Mouse (Mus musculus) embryonic facial prominence, embryonic 14.5 days (tissue): ENCODE data around the gene Tor4a. TPM values are rescaled to one million over a fixed set of nuclear protein-coding genes. Genes with fewer than 3 reads are reported as not detected.

ENCODE experiments used
- ATAC-seq: fragments of 200-750 bp; cut with Nextera tagmentation; 2 replicates; pipeline ENCODE4 v1.8.0; 2017; ENCODE audit warnings: low read depth, moderate number of reproducible peaks, moderate TSS enrichment
- DNase-seq: peaks from one replicate; pipeline ENCODE4 v3.0.0-alpha.2; 2015; ENCODE audit warnings: low spot score
- H3K27ac ChIP-seq: fragments of 300-500 bp; sonication (generic); replicated peaks from 2 replicates; pipeline ENCODE4 v1.5.1; 2014; ENCODE audit warnings: low read depth, mild to moderate bottlenecking, low read length, moderate library complexity
- H3K27me3 ChIP-seq: fragments of 300-500 bp; sonication (generic); replicated peaks from 2 replicates; pipeline ENCODE4 v1.6.1; 2014; ENCODE audit warnings: low read length; ENCODE audit not compliant: control insufficient read depth, insufficient read depth
- H3K36me3 ChIP-seq: fragments of 300-500 bp; sonication (generic); 2 replicates; pipeline ENCODE4 v1.6.1; 2014; ENCODE audit warnings: low read length, mixed read lengths; ENCODE audit not compliant: control insufficient read depth, insufficient read depth
- H3K4me1 ChIP-seq: fragments of 300-500 bp; sonication (generic); 2 replicates; pipeline ENCODE4 v1.6.1; 2014; ENCODE audit warnings: antibody characterized with exemption, low read length; ENCODE audit not compliant: control insufficient read depth, insufficient read depth
- H3K4me2 ChIP-seq: fragments of 300-500 bp; sonication (generic); 2 replicates; pipeline ENCODE4 v1.6.1; 2014; ENCODE audit warnings: low read depth, mild to moderate bottlenecking, low read length, moderate library complexity, mixed read lengths
- H3K4me3 ChIP-seq: fragments of 300-500 bp; sonication (generic); 2 replicates; pipeline ENCODE4 v1.5.1; 2014; ENCODE audit warnings: low read depth, mild to moderate bottlenecking, low read length
- H3K9ac ChIP-seq: fragments of 300-500 bp; sonication (generic); 2 replicates; pipeline ENCODE4 v1.6.1; 2014; ENCODE audit warnings: low read depth, mild to moderate bottlenecking, low read length, moderate library complexity, mixed read lengths
- H3K9me3 ChIP-seq: fragments of 300-500 bp; sonication (generic); 2 replicates; pipeline ENCODE4 v1.6.1; 2016; ENCODE audit warnings: low read length; ENCODE audit not compliant: control insufficient read depth
- WGBS: fragments of 180-500 bp; shearing (Covaris S2); extraction: QIAGEN DNeasy Blood & Tissue Kit; methylation state at CpG from one replicate; pipeline ENCODE4 v1.1.7; 2014; 5-methylcytosine and 5-hydroxymethylcytosine counted together
- polyA plus RNA-seq: library from polyadenylated mRNA; unstranded; fragments of >200 nt; fragmentation: Nextera tagmentation; extraction: Ambion mirVana; gene quantifications from 2 replicates; pipeline ENCODE4 v1.2.1, GENCODE M21; 2014

The Tor4a gene
- polyA plus RNA-seq, result 7.5 and 7.8 TPM in 2 replicates

- H3K27ac ChIP-seq, result peak within 1 kb of the TSS; percentile 13; the same call in 1 of the 2 replicates
- H3K27me3 ChIP-seq, result peaks cover 28% of the 10 kb centered on the region
- H3K36me3 ChIP-seq, result peaks cover 34% of the 10 kb centered on the region
- 9% methylated on average over 7 of the region's 8 CpGs for WGBS
- H3K9ac ChIP-seq, result peak within 1 kb of the TSS; percentile 46
- peak within 1 kb of the TSS; percentile 28 for H3K4me3 ChIP-seq
- H3K4me1 ChIP-seq, result no peaks in the 10 kb centered on the region; the same call in 1 of the 2 replicates
- ATAC-seq (peak; percentile 74), DNase-seq (peak; percentile 89)
- peak within 1 kb of the TSS; percentile 51 for H3K4me2 ChIP-seq
- H3K9me3 ChIP-seq, result no peaks in the 10 kb centered on the region
These were observed at the start of gene Tor4a for GRCm38 (mm10) chr2:25196172-25196954. Tor4a (minus strand) TSS chr2:25196886.

DNA sequence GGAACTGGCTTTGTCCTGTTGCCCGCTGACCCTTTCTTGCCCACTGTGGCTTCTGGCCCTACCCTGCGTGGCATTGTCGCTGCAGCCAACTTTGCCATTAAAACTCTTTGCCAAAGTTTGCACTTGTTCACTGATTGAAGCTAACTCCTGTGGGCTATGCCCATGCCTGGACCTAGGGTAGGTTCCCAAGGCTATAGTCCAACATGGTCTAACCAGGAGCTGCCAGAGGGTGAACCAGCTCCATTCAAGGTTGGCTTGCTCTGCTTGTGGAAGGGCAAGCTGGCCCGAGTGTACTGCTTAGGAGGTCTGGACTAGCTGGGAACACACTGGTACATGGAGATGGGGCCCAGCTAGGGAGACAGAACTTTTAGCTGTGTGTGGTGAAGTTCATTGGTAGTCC is 47.5 kb upstream of the Tor4a start:
- no peak for ATAC-seq
- Histone ChIP-seq H3K4me3 (no peak overlapping the region), H3K4me2 (no peak overlapping the region), H3K4me1 (peaks cover 15% of the 10 kb centered on the region), H3K9ac (no peak overlapping the region), H3K27ac (no peak overlapping the region), H3K9me3 (no peaks in the 10 kb centered on the region), H3K36me3 (peaks cover 22% of the 10 kb centered on the region), H3K27me3 (peaks cover 13% of the 10 kb centered on the region)
- DNase-seq, result no peak
- WGBS, result 92% methylated on average over 4 of the region's 4 CpGs

DNA sequence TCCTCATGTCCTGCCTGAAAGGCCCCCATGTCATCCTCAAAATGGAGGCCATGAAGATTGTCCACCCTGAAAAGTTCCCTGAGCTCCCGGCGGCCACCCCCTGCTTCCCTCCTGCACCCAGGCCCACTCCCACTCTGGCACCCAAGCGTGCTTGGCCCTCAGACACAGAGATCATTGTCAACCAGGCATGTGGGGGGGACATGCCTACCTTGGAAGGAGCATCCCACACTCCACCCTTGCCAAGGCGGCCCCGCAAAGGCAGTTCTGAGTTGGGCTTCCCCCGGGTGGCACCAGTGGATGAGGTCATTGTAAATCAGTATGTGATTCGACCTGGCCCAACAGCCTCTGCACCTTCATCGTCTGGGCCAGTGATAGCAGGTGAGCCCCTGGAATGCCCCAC is 46.7 kb upstream of the Tor4a start:
- ATAC-seq (no peak), DNase-seq (no peak)
- WGBS, result 73% methylated on average over 7 of the region's 8 CpGs
- peaks cover 14% of the 10 kb centered on the region; the same call in 1 of the 2 replicates for H3K36me3 ChIP-seq
- no peaks in the 10 kb centered on the region for H3K9me3 ChIP-seq
- peaks cover 15% of the 10 kb centered on the region for H3K4me1 ChIP-seq
- peaks cover 13% of the 10 kb centered on the region for H3K27me3 ChIP-seq
- no peak overlapping the region for H3K4me3 ChIP-seq
- H3K9ac ChIP-seq, result no peak overlapping the region
- H3K4me2 ChIP-seq, result peak overlapping the region; percentile 96; the same call in 1 of the 2 replicates
- no peak overlapping the region for H3K27ac ChIP-seq

DNA sequence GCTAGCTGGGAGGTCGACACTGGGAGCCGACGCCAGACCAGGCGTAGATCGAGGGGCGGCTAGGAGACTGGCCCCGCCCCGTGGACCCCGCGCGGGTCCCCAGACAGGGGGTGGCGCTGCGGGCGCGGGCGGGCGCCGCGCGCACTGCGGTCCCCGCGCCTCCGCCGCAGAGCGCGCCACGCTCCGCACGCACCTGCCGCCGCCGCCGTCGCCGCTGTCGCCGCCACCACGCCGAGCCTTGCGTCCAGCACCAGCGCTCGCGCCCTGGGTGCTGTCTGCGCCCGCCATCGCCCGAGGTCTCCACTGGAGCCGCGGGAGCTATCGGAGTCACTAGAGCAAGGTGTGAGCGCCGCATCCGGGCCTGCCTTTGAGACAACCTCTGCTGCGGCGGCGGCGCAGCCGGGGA is 45.4 kb upstream of the Tor4a start, which contains the start of the genes Rnf208 and Cysrt1:
Gene Rnf208 (plus strand): TSS at position 155 of the 406 bp plus-strand sequence.
Gene Cysrt1 (minus strand): TSS at position 352 of the 406 bp plus-strand sequence.
- ATAC-seq (peak; percentile 24; the same call in 1 of the 2 replicates), DNase-seq (no peak)
- H3K4me1 ChIP-seq, result peaks cover 15% of the 10 kb centered on the region
- peak within 1 kb of the TSS; percentile 96 for H3K4me2 ChIP-seq
- H3K36me3 ChIP-seq, result peaks cover 5% of the 10 kb centered on the region; the same call in 1 of the 2 replicates
- H3K27me3 ChIP-seq, result peaks cover 13% of the 10 kb centered on the region
- H3K4me3 ChIP-seq, result peak within 1 kb of the TSS; percentile 59
- H3K9me3 ChIP-seq, result no peaks in the 10 kb centered on the region
- peak within 1 kb of the TSS; percentile 65 for H3K9ac ChIP-seq
- 0 out of 2 replicates have a peak within 1 kb of the TSS, but pooled peaks have one; percentile 25 for H3K27ac ChIP-seq
- WGBS, result 0% methylated on average over 1 of the region's 59 CpGs

DNA sequence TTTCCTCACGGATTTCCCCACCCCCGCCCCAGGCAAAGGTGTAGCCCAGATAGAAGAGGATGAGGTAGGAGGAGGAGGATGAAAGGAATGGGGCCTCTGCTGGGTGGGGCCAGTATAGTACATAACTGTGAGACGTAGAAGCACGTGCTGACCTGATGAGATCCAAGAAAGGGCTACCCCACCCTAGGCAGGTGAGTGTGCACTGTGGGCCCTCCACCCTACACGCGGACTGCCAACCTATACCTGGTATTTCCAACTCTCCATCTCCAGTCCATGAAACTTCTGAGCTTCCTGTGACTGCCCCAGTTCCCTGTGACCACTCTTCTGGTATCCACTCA is 44.7 kb upstream of the Tor4a start:
- Histone ChIP-seq H3K4me3 (peak overlapping the region; percentile 59), H3K4me1 (peaks cover 15% of the 10 kb centered on the region), H3K36me3 (peaks cover 4% of the 10 kb centered on the region; the same call in 1 of the 2 replicates), H3K27ac (no peak overlapping the region), H3K4me2 (peak overlapping the region; percentile 96), H3K9me3 (no peaks in the 10 kb centered on the region), H3K27me3 (peaks cover 13% of the 10 kb centered on the region), H3K9ac (no peak overlapping the region)
- ATAC-seq, result no peak
- WGBS, result 13% methylated on average over 6 of the region's 6 CpGs
- no peak for DNase-seq

- Histone ChIP-seq H3K9ac (peak overlapping the region; percentile 34; the same call in 1 of the 2 replicates), H3K4me1 (peaks cover 15% of the 10 kb centered on the region), H3K36me3 (no peaks in the 10 kb centered on the region), H3K27me3 (peaks cover 13% of the 10 kb centered on the region), H3K4me2 (peak overlapping the region; percentile 96), H3K4me3 (peak overlapping the region; percentile 59), H3K27ac (peak overlapping the region; percentile 42), H3K9me3 (no peaks in the 10 kb centered on the region)
- ATAC-seq, result peak; percentile 90
- WGBS, result 1% methylated on average over 23 of the region's 29 CpGs
- DNase-seq, result peak; percentile 94
These were observed 44.2 kb upstream of the Tor4a start for GRCm38 (mm10) chr2:25240723-25241437.

DNA sequence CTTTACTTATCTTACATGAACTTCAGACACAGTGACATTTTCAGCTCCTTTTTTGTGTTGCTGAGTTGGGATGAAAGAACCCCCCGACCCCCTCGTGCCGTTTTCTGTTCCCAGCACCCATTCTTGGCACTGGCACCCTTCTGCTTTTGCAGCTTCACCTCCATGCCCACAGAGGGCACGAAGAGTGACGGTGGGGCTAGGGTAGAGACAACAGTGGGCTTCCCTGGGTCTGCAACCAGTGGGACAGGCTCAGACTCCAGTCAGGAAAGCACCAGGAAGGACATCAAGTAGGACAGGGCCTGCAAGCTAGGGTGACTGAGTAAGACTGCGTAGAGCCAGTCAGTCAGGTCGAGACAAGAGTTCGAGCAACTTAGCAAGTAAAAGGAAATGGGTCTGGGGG is 43.6 kb upstream of the Tor4a start:
- Histone ChIP-seq H3K27me3 (peaks cover 13% of the 10 kb centered on the region), H3K4me2 (peak overlapping the region; percentile 96), H3K9me3 (no peaks in the 10 kb centered on the region), H3K36me3 (no peaks in the 10 kb centered on the region), H3K9ac (peak overlapping the region; percentile 34; the same call in 1 of the 2 replicates), H3K4me1 (peaks cover 15% of the 10 kb centered on the region), H3K27ac (peak overlapping the region; percentile 42), H3K4me3 (peak overlapping the region; percentile 59)
- WGBS, result 53% methylated on average over 8 of the region's 8 CpGs
- no peak for DNase-seq
- peak; percentile 4; the same call in 1 of the 2 replicates for ATAC-seq

- no peaks in the 10 kb centered on the region for H3K9me3 ChIP-seq
- peaks cover 13% of the 10 kb centered on the region for H3K27me3 ChIP-seq
- H3K27ac ChIP-seq, result no peak overlapping the region
- WGBS, result 68% methylated on average over 3 of the region's 3 CpGs
- H3K36me3 ChIP-seq, result no peaks in the 10 kb centered on the region
- DNase-seq, result no peak
- no peak overlapping the region for H3K4me2 ChIP-seq
- H3K9ac ChIP-seq, result no peak overlapping the region
- H3K4me3 ChIP-seq, result no peak overlapping the region
- H3K4me1 ChIP-seq, result peaks cover 15% of the 10 kb centered on the region
- no peak for ATAC-seq
These were observed 43.1 kb upstream of the Tor4a start for GRCm38 (mm10) chr2:25239766-25240165.
